Mouse (Mus musculus): ENCODE measurements at regions not wholly inside any gene's neighbourhood (a gene's known extent, or its start where the extent isn't known, plus 50 kb on each side); places are given as distances from the start of the nearest gene placed in this dataset.
A peak's percentile ranks its signal among the peaks of the same experiment; 100 is the strongest.

DNA sequence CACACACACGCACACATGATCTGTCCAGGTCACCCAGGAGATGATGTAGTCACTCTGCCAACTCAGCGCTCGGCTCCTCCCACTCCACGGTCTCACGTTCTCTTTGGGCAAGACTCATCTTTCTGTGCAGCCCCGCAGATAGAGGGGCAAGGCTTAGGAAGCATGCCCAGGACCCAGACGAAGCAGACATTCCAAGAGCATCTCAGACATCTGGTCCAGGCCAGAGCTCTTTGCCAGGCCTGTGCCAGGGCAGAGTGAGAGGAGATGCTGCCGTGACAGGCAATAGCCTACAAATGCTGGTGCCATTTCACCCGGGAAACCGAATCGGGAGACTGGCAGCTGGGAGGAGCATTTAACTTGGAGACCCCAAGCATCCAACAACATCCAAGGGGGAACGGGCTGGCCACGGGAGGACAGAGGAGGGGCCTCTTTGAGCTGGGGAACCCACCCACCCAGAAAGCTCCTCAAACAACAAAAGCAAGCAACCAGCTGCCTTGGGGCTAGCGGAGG is 133.2 kb downstream of the 3100002H09Rik start:
- Histone ChIP-seq H3K4me3 (ENCODE audit: low read depth, low read length) (no peak overlapping the region), H3K27ac (ENCODE audit: low read depth, low read length) (no peak overlapping the region), H3K9me3 (ENCODE audit: control insufficient read depth, low read length) (no peaks in the 10 kb centered on the region), H3K4me1 (ENCODE audit: control insufficient read depth, insufficient read depth, low read length) (peaks cover 4% of the 10 kb centered on the region; the same call in 1 of the 2 replicates), H3K9ac (ENCODE audit: low read length) (no peak overlapping the region), H3K27me3 (ENCODE audit: control insufficient read depth, insufficient read depth, low read length) (peaks cover 79% of the 10 kb centered on the region), H3K36me3 (ENCODE audit: control insufficient read depth, insufficient read depth, low read length) (no peaks in the 10 kb centered on the region), H3K4me2 (ENCODE audit: low read depth) (0 out of 2 replicates have a peak overlapping the region, but pooled peaks have one; percentile 0)
- 8% methylated on average over 14 of the region's 14 CpGs for WGBS
- ATAC-seq (ENCODE audit: insufficient read depth, low FRiP score, low TSS enrichment) = peak; percentile 79
- peak; percentile 71 for DNase-seq (ENCODE audit: low spot score)

GRCm38 (mm10) chr4:124465229-124465820 is 145.3 kb downstream of the 3100002H09Rik start:
- Histone ChIP-seq H3K4me3 (ENCODE audit: low read depth, low read length) (no peak overlapping the region), H3K4me1 (ENCODE audit: control insufficient read depth, insufficient read depth, low read length) (no peaks in the 10 kb centered on the region), H3K27me3 (ENCODE audit: control insufficient read depth, insufficient read depth, low read length) (peaks cover 30% of the 10 kb centered on the region), H3K4me2 (ENCODE audit: low read depth) (no peak overlapping the region), H3K9me3 (ENCODE audit: control insufficient read depth, low read length) (no peaks in the 10 kb centered on the region), H3K27ac (ENCODE audit: low read depth, low read length) (no peak overlapping the region), H3K9ac (ENCODE audit: low read length) (no peak overlapping the region), H3K36me3 (ENCODE audit: control insufficient read depth, insufficient read depth, low read length) (no peaks in the 10 kb centered on the region)
- ATAC-seq (ENCODE audit: insufficient read depth, low FRiP score, low TSS enrichment) = no peak
- DNase-seq (ENCODE audit: low spot score) = no peak
- 60% methylated on average over 18 of the region's 18 CpGs for WGBS

- ATAC-seq (ENCODE audit: insufficient read depth, low FRiP score, low TSS enrichment) (no peak), DNase-seq (ENCODE audit: low spot score) (peak; percentile 16)
Observed at GRCm38 (mm10) chr4:124455511-124456338, 154.9 kb downstream of the 3100002H09Rik start.

GRCm38 (mm10) chr4:124451131-124451530 is 159.5 kb downstream of the 3100002H09Rik start:
- peaks cover 10% of the 10 kb centered on the region for H3K4me1 ChIP-seq (ENCODE audit: control insufficient read depth, insufficient read depth, low read length)
- no peak overlapping the region for H3K4me3 ChIP-seq (ENCODE audit: low read depth, low read length)
- peak overlapping the region; percentile 18; the same call in 1 of the 2 replicates for H3K9ac ChIP-seq (ENCODE audit: low read length)
- WGBS = 4% methylated on average over 3 of the region's 3 CpGs
- H3K27me3 ChIP-seq (ENCODE audit: control insufficient read depth, insufficient read depth, low read length) = 0 out of 2 replicates have a peak, but pooled peaks cover 5% of the 10 kb centered on the region
- peak; percentile 67 for DNase-seq (ENCODE audit: low spot score)
- H3K9me3 ChIP-seq (ENCODE audit: control insufficient read depth, low read length) = no peaks in the 10 kb centered on the region
- peak; percentile 35; the same call in 1 of the 2 replicates for ATAC-seq (ENCODE audit: insufficient read depth, low FRiP score, low TSS enrichment)
- no peaks in the 10 kb centered on the region for H3K36me3 ChIP-seq (ENCODE audit: control insufficient read depth, insufficient read depth, low read length)
- H3K27ac ChIP-seq (ENCODE audit: low read depth, low read length) = peak overlapping the region; percentile 42; the same call in 1 of the 2 replicates
- no peak overlapping the region for H3K4me2 ChIP-seq (ENCODE audit: low read depth)

More at GRCm38 (mm10) chr4:124455511-124456338, 154.9 kb downstream of the 3100002H09Rik start:
- no peak overlapping the region for H3K27ac ChIP-seq (ENCODE audit: low read depth, low read length)
- H3K9ac ChIP-seq (ENCODE audit: low read length) = no peak overlapping the region
- peaks cover 11% of the 10 kb centered on the region for H3K4me1 ChIP-seq (ENCODE audit: control insufficient read depth, insufficient read depth, low read length)
- H3K36me3 ChIP-seq (ENCODE audit: control insufficient read depth, insufficient read depth, low read length) = no peaks in the 10 kb centered on the region
- H3K9me3 ChIP-seq (ENCODE audit: control insufficient read depth, low read length) = no peaks in the 10 kb centered on the region
- no peak overlapping the region for H3K4me3 ChIP-seq (ENCODE audit: low read depth, low read length)
- 27% methylated on average over 14 of the region's 14 CpGs for WGBS
- no peak overlapping the region for H3K4me2 ChIP-seq (ENCODE audit: low read depth)
- 0 out of 2 replicates have a peak, but pooled peaks cover 8% of the 10 kb centered on the region for H3K27me3 ChIP-seq (ENCODE audit: control insufficient read depth, insufficient read depth, low read length)

GRCm38 (mm10) chr4:124446615-124447014 is 164.0 kb downstream of the 3100002H09Rik start:
- H3K9ac ChIP-seq (ENCODE audit: low read length) = no peak overlapping the region
- H3K36me3 ChIP-seq (ENCODE audit: control insufficient read depth, insufficient read depth, low read length) = no peaks in the 10 kb centered on the region
- H3K4me3 ChIP-seq (ENCODE audit: low read depth, low read length) = no peak overlapping the region
- H3K9me3 ChIP-seq (ENCODE audit: control insufficient read depth, low read length) = no peaks in the 10 kb centered on the region
- H3K27ac ChIP-seq (ENCODE audit: low read depth, low read length) = no peak overlapping the region
- peaks cover 12% of the 10 kb centered on the region for H3K4me1 ChIP-seq (ENCODE audit: control insufficient read depth, insufficient read depth, low read length)
- WGBS = 82% methylated on average over 8 of the region's 8 CpGs
- DNase-seq (ENCODE audit: low spot score) = no peak
- no peak overlapping the region for H3K4me2 ChIP-seq (ENCODE audit: low read depth)
- no peak for ATAC-seq (ENCODE audit: insufficient read depth, low FRiP score, low TSS enrichment)
- peaks cover 25% of the 10 kb centered on the region; the same call in 1 of the 2 replicates for H3K27me3 ChIP-seq (ENCODE audit: control insufficient read depth, insufficient read depth, low read length)

DNA sequence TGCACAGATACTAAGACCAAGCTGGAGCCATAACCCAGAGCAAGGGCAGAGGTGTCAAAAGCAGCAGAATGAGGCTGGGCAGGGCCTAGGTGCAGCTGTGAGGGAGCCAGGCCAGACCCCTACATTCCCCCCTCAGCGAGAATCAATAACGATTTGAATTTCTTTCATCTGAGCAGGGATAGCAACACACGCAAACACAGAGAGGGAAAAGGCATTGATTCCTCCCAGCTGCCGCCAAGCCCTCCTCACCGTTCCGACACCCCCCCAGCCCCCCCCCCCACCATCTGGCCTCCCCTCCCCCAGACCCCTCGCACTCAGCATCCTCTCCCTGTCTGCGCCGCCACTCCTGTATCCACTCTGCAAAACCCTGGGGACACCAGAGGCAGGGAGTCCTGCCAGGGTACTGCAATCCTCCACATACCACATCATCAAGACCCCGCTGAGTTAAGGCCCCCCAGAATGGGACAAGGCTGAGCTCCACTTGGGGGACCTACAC is 166.9 kb downstream of the 3100002H09Rik start:
- ATAC-seq (ENCODE audit: insufficient read depth, low FRiP score, low TSS enrichment) (no peak), DNase-seq (ENCODE audit: low spot score) (peak; percentile 17)
- WGBS = 5% methylated on average over 8 of the region's 10 CpGs
- no peak overlapping the region for H3K4me2 ChIP-seq (ENCODE audit: low read depth)
- no peak overlapping the region for H3K4me3 ChIP-seq (ENCODE audit: low read depth, low read length)
- H3K9me3 ChIP-seq (ENCODE audit: control insufficient read depth, low read length) = no peaks in the 10 kb centered on the region
- no peak overlapping the region for H3K9ac ChIP-seq (ENCODE audit: low read length)
- H3K4me1 ChIP-seq (ENCODE audit: control insufficient read depth, insufficient read depth, low read length) = peaks cover 4% of the 10 kb centered on the region; the same call in 1 of the 2 replicates
- no peak overlapping the region for H3K27ac ChIP-seq (ENCODE audit: low read depth, low read length)
- no peaks in the 10 kb centered on the region for H3K36me3 ChIP-seq (ENCODE audit: control insufficient read depth, insufficient read depth, low read length)
- peaks cover 29% of the 10 kb centered on the region; the same call in 1 of the 2 replicates for H3K27me3 ChIP-seq (ENCODE audit: control insufficient read depth, insufficient read depth, low read length)

DNA sequence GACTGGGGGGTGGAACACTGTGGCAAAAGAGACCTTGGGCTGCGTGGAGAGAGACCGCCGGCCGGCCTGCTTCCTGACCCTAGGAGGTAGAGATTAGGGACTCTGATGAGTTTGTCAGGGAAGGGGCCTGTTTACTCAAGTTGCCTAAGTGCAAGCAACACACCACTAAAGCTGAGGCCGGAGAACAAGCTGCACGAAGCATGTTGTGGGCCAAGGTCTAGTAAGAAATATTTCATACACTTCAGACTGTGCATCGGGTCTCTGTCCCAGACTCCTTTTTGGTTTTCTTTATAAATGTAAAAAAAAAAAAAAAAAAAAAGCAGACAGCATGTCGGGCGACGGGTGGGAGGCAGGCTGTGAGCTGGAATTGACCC is 167.5 kb downstream of the 3100002H09Rik start:
- Histone ChIP-seq H3K9ac (ENCODE audit: low read length) (no peak overlapping the region), H3K9me3 (ENCODE audit: control insufficient read depth, low read length) (no peaks in the 10 kb centered on the region), H3K27ac (ENCODE audit: low read depth, low read length) (no peak overlapping the region), H3K27me3 (ENCODE audit: control insufficient read depth, insufficient read depth, low read length) (peaks cover 29% of the 10 kb centered on the region; the same call in 1 of the 2 replicates), H3K4me1 (ENCODE audit: control insufficient read depth, insufficient read depth, low read length) (peaks cover 4% of the 10 kb centered on the region; the same call in 1 of the 2 replicates), H3K4me2 (ENCODE audit: low read depth) (no peak overlapping the region), H3K36me3 (ENCODE audit: control insufficient read depth, insufficient read depth, low read length) (no peaks in the 10 kb centered on the region), H3K4me3 (ENCODE audit: low read depth, low read length) (no peak overlapping the region)
- WGBS = 13% methylated on average over 10 of the region's 10 CpGs
- ATAC-seq (ENCODE audit: insufficient read depth, low FRiP score, low TSS enrichment) (no peak), DNase-seq (ENCODE audit: low spot score) (no peak)

GRCm38 (mm10) chr4:124442491-124443129 is 168.0 kb downstream of the 3100002H09Rik start:
- Histone ChIP-seq H3K4me1 (ENCODE audit: control insufficient read depth, insufficient read depth, low read length) (peaks cover 4% of the 10 kb centered on the region; the same call in 1 of the 2 replicates), H3K9me3 (ENCODE audit: control insufficient read depth, low read length) (no peaks in the 10 kb centered on the region), H3K4me2 (ENCODE audit: low read depth) (no peak overlapping the region), H3K4me3 (ENCODE audit: low read depth, low read length) (no peak overlapping the region), H3K27ac (ENCODE audit: low read depth, low read length) (no peak overlapping the region), H3K27me3 (ENCODE audit: control insufficient read depth, insufficient read depth, low read length) (peaks cover 29% of the 10 kb centered on the region; the same call in 1 of the 2 replicates), H3K9ac (ENCODE audit: low read length) (no peak overlapping the region), H3K36me3 (ENCODE audit: control insufficient read depth, insufficient read depth, low read length) (no peaks in the 10 kb centered on the region)
- ATAC-seq (ENCODE audit: insufficient read depth, low FRiP score, low TSS enrichment) = no peak
- WGBS = 10% methylated on average over 10 of the region's 10 CpGs
- DNase-seq (ENCODE audit: low spot score) = no peak
